Mouse (Mus musculus): Measurements from ENCODE around the gene Nmrk1. TPM values are rescaled to one million over a fixed set of nuclear protein-coding genes. Genes with fewer than 3 reads are reported as not detected.

Gene Nmrk1
- polyA plus RNA-seq, 1 experiment from 2014 or later, result 9.0 TPM

- no peak overlapping the region for H3K9ac ChIP-seq
- no peaks in the 10 kb centered on the region for H3K27me3 ChIP-seq (replicated peaks)
- H3K9me3 ChIP-seq, result no peaks in the 10 kb centered on the region
- no peaks in the 10 kb centered on the region for H3K36me3 ChIP-seq
- no peak overlapping the region for H3K4me2 ChIP-seq (replicated peaks)
- no peak overlapping the region for H3K27ac ChIP-seq
- no peak overlapping the region for H3K4me3 ChIP-seq (replicated peaks)
- ATAC-seq, result no peak
- no peaks in the 10 kb centered on the region for H3K4me1 ChIP-seq (replicated peaks)
- WGBS, result 61% methylated on average over 3 of the region's 3 CpGs
Measured at GRCm38 (mm10) chr19:18646397-18646796, 14.6 kb downstream of the Nmrk1 start.

GRCm38 (mm10) chr19:18646853-18647420, 15.2 kb downstream of the Nmrk1 start:
- Histone ChIP-seq H3K27ac (no peak overlapping the region), H3K27me3 (replicated peaks) (no peaks in the 10 kb centered on the region), H3K4me2 (replicated peaks) (no peak overlapping the region), H3K4me1 (replicated peaks) (no peaks in the 10 kb centered on the region), H3K36me3 (no peaks in the 10 kb centered on the region), H3K9me3 (no peaks in the 10 kb centered on the region), H3K4me3 (replicated peaks) (no peak overlapping the region), H3K9ac (no peak overlapping the region)
- ATAC-seq, result no peak
- WGBS, result 71% methylated on average over 5 of the region's 5 CpGs

DNA sequence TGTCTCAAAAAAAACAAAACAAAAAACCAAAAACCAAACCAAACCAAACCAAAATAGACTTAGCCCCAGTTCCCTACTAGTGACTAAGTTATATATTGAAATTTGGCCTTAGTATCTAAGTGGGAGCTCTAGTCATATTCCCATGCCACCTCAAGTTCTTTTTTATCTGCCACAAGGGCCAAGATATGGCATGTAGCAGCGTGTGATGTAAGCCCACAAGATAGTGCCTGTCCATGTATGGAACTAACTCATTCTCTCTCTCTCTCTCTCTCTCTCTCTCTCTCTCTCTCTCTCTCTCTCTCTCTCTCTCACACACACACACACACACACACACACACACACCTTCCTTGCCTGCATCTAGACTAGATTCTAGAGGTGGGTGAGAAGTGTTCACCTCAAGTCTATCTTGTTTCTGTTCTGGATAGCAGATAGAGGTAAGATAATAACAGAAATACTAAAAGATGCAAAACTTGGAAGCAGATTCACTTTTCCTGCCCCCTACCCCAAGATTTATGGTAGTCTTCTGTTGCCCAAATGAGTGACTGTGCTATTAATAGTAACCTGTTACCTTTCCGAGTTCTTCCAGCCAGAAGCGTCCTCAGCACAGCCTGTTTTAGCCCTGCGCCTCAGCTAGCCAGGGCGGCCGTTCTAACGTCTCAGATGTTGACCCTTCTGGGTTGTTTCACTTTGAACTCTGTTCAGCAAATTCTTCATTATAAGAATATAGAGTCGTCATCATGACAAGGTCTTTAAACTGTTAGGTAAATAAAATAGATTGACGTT, 16.2 kb downstream of the Nmrk1 start:
- no peak for ATAC-seq
- no peak overlapping the region for H3K4me3 ChIP-seq (replicated peaks)
- 45% methylated on average over 9 of the region's 9 CpGs for WGBS

GRCm38 (mm10) chr19:18648558-18648945, 16.8 kb downstream of the Nmrk1 start:
- no peak overlapping the region for H3K27ac ChIP-seq
- no peaks in the 10 kb centered on the region for H3K36me3 ChIP-seq
- 81% methylated on average over 6 of the region's 6 CpGs for WGBS
- H3K27me3 ChIP-seq (replicated peaks), result no peaks in the 10 kb centered on the region
- no peak overlapping the region for H3K9ac ChIP-seq
- H3K4me2 ChIP-seq (replicated peaks), result no peak overlapping the region
- no peak overlapping the region for H3K4me3 ChIP-seq (replicated peaks)
- no peaks in the 10 kb centered on the region for H3K9me3 ChIP-seq
- H3K4me1 ChIP-seq (replicated peaks), result 0 out of 2 replicates have a peak, but pooled peaks cover under 1% of the 10 kb centered on the region
- ATAC-seq, result no peak

More for the DNA sequence above, 16.2 kb downstream of the Nmrk1 start:
- Histone ChIP-seq H3K27ac (no peak overlapping the region), H3K9me3 (no peaks in the 10 kb centered on the region), H3K4me1 (replicated peaks) (no peaks in the 10 kb centered on the region), H3K36me3 (no peaks in the 10 kb centered on the region), H3K9ac (no peak overlapping the region), H3K4me2 (replicated peaks) (no peak overlapping the region), H3K27me3 (replicated peaks) (no peaks in the 10 kb centered on the region)

- no peaks in the 10 kb centered on the region for H3K36me3 ChIP-seq
- 0 out of 2 replicates have a peak, but pooled peaks cover 3% of the 10 kb centered on the region for H3K4me1 ChIP-seq (replicated peaks)
- no peaks in the 10 kb centered on the region for H3K9me3 ChIP-seq
- H3K4me2 ChIP-seq (replicated peaks), result no peak overlapping the region
- no peak for ATAC-seq
- H3K9ac ChIP-seq, result no peak overlapping the region
- 83% methylated on average over 4 of the region's 4 CpGs for WGBS
- H3K27ac ChIP-seq, result no peak overlapping the region
- H3K4me3 ChIP-seq (replicated peaks), result no peak overlapping the region
- H3K27me3 ChIP-seq (replicated peaks), result no peaks in the 10 kb centered on the region
Measured at GRCm38 (mm10) chr19:18649955-18650354, 18.2 kb downstream of the Nmrk1 start.

- H3K36me3 ChIP-seq, result no peaks in the 10 kb centered on the region
- H3K27ac ChIP-seq, result no peak overlapping the region
- no peak for ATAC-seq
- no peaks in the 10 kb centered on the region for H3K27me3 ChIP-seq (replicated peaks)
- WGBS, result 69% methylated on average over 6 of the region's 6 CpGs
- 0 out of 2 replicates have a peak, but pooled peaks cover 3% of the 10 kb centered on the region for H3K4me1 ChIP-seq (replicated peaks)
- no peak overlapping the region for H3K9ac ChIP-seq
- H3K4me2 ChIP-seq (replicated peaks), result no peak overlapping the region
- no peak overlapping the region for H3K4me3 ChIP-seq (replicated peaks)
- H3K9me3 ChIP-seq, result no peaks in the 10 kb centered on the region
Measured at GRCm38 (mm10) chr19:18650473-18650872, 18.7 kb downstream of the Nmrk1 start.

GRCm38 (mm10) chr19:18652592-18652991, 20.8 kb downstream of the Nmrk1 start:
- Histone ChIP-seq H3K4me1 (replicated peaks) (0 out of 2 replicates have a peak, but pooled peaks cover 3% of the 10 kb centered on the region), H3K27me3 (replicated peaks) (no peaks in the 10 kb centered on the region), H3K36me3 (no peaks in the 10 kb centered on the region), H3K4me3 (replicated peaks) (no peak overlapping the region), H3K9me3 (no peaks in the 10 kb centered on the region), H3K4me2 (replicated peaks) (no peak overlapping the region), H3K9ac (no peak overlapping the region), H3K27ac (no peak overlapping the region)
- 79% methylated on average over 4 of the region's 4 CpGs for WGBS
- no peak for ATAC-seq

DNA sequence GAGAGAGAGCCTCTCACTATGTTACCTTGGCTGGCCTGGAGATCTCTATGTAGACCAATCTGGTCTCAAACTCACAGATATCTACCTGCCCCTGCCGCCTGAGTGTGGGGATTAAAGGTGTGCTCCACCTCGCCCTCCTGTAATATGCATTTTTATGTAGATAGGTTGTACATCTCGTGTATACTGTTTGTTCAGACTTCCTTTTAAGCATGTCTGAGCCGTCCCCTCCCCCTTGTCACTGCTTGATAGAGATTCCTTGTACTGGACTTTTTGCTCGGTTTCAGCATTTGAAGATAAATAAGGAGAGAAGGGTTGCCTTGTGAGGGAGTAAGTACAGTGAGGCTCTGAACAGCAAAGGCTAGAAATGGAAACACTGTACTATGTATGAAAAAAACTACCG, 21.3 kb downstream of the Nmrk1 start:
- no peak overlapping the region for H3K27ac ChIP-seq
- H3K9ac ChIP-seq, result no peak overlapping the region
- 0 out of 2 replicates have a peak, but pooled peaks cover 3% of the 10 kb centered on the region for H3K4me1 ChIP-seq (replicated peaks)
- H3K9me3 ChIP-seq, result no peaks in the 10 kb centered on the region
- H3K4me2 ChIP-seq (replicated peaks), result no peak overlapping the region
- H3K4me3 ChIP-seq (replicated peaks), result no peak overlapping the region
- 73% methylated on average over 6 of the region's 6 CpGs for WGBS
- no peak for ATAC-seq
- H3K36me3 ChIP-seq, result no peaks in the 10 kb centered on the region
- no peaks in the 10 kb centered on the region for H3K27me3 ChIP-seq (replicated peaks)

- Histone ChIP-seq H3K4me1 (replicated peaks) (0 out of 2 replicates have a peak, but pooled peaks cover 3% of the 10 kb centered on the region), H3K4me3 (replicated peaks) (no peak overlapping the region), H3K27ac (no peak overlapping the region), H3K36me3 (no peaks in the 10 kb centered on the region), H3K4me2 (replicated peaks) (no peak overlapping the region), H3K27me3 (replicated peaks) (no peaks in the 10 kb centered on the region), H3K9me3 (no peaks in the 10 kb centered on the region), H3K9ac (no peak overlapping the region)
- no peak for ATAC-seq
- WGBS, result 79% methylated on average over 8 of the region's 8 CpGs
Measured at GRCm38 (mm10) chr19:18654330-18654729, 22.6 kb downstream of the Nmrk1 start.

DNA sequence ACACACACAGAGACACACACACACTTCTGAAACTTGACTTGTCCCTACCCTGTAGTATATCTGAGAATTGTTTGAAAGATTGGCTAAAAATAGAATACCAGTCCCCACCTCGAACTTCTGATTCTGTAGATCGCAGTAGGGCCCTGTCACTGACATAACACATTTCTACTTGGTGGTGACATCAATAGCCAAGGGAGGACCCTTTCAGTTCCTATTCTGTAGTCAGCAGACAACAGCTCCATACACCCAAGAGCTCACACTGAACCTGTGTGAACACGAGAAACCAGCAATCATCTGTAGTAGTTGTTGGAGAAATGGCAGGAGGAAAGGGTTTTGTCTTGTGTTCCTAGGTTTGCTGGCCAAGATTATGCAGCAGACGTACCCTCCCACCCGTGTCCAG, 23.2 kb downstream of the Nmrk1 start:
- H3K9ac ChIP-seq, result no peak overlapping the region
- no peaks in the 10 kb centered on the region for H3K9me3 ChIP-seq
- 0 out of 2 replicates have a peak, but pooled peaks cover 3% of the 10 kb centered on the region for H3K4me1 ChIP-seq (replicated peaks)
- ATAC-seq, result no peak
- no peak overlapping the region for H3K27ac ChIP-seq
- WGBS, result 58% methylated on average over 5 of the region's 5 CpGs
- H3K36me3 ChIP-seq, result no peaks in the 10 kb centered on the region
- no peak overlapping the region for H3K4me2 ChIP-seq (replicated peaks)
- no peak overlapping the region for H3K4me3 ChIP-seq (replicated peaks)
- H3K27me3 ChIP-seq (replicated peaks), result no peaks in the 10 kb centered on the region

DNA sequence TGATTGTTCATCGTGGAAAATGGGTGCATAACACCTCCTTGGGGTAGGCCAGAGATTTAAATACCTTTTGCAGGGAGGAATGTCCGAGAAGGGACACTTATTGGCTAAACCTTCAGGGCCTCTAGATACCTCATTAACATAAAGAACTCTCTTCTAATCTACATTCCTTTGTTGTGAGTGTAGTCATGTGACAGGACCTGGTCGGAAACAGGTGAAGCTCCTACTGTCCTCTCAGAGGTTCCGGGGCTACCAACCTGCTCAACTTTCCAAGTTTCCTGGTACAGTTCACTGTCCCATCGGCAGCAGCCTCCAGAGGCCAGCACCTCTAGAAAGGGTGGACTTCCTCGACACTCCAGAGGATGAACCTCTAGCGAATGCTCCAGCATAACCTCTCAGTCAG, 24.2 kb downstream of the Nmrk1 start:
- no peaks in the 10 kb centered on the region for H3K27me3 ChIP-seq (replicated peaks)
- H3K4me3 ChIP-seq (replicated peaks), result no peak overlapping the region
- H3K36me3 ChIP-seq, result no peaks in the 10 kb centered on the region
- no peak overlapping the region for H3K9ac ChIP-seq
- no peak overlapping the region for H3K27ac ChIP-seq
- H3K4me2 ChIP-seq (replicated peaks), result no peak overlapping the region
- 77% methylated on average over 7 of the region's 7 CpGs for WGBS
- no peak for ATAC-seq
- no peaks in the 10 kb centered on the region for H3K9me3 ChIP-seq
- H3K4me1 ChIP-seq (replicated peaks), result 0 out of 2 replicates have a peak, but pooled peaks cover 3% of the 10 kb centered on the region

DNA sequence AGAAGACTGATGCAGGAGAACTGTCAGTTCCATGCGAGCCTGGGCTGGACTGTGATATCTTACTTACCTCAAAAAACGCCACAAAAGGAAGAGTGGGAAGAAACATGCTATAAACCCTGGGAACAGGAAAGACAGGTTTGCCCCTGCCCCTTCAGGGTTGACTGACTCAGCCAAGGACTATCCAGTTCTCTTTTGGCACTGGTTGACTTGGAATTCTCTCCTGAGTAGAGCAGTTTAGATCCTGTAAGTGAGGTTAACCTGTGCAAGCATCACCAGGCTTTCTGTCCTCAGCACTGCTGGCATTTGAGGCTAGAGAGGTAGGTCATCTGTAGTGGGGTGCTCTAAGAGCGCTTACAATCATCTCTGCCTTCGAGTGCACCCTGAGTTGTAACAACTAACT, 26.7 kb downstream of the Nmrk1 start:
- 66% methylated on average over 4 of the region's 4 CpGs for WGBS
- H3K36me3 ChIP-seq, result no peaks in the 10 kb centered on the region
- no peak overlapping the region for H3K4me3 ChIP-seq (replicated peaks)
- H3K4me1 ChIP-seq (replicated peaks), result 0 out of 2 replicates have a peak, but pooled peaks cover 3% of the 10 kb centered on the region
- ATAC-seq, result peak; percentile 56; the same call in 1 of the 2 replicates
- no peaks in the 10 kb centered on the region for H3K9me3 ChIP-seq
- H3K9ac ChIP-seq, result no peak overlapping the region
- no peaks in the 10 kb centered on the region for H3K27me3 ChIP-seq (replicated peaks)
- no peak overlapping the region for H3K4me2 ChIP-seq (replicated peaks)
- no peak overlapping the region for H3K27ac ChIP-seq

- no peak for ATAC-seq
- H3K9ac ChIP-seq, result no peak overlapping the region
- H3K4me3 ChIP-seq (replicated peaks), result no peak overlapping the region
- no CpG with 5 or more reads among the region's 1 CpGs for WGBS
- H3K9me3 ChIP-seq, result no peaks in the 10 kb centered on the region
- no peak overlapping the region for H3K27ac ChIP-seq
- no peaks in the 10 kb centered on the region for H3K4me1 ChIP-seq (replicated peaks)
- no peaks in the 10 kb centered on the region for H3K27me3 ChIP-seq (replicated peaks)
- H3K36me3 ChIP-seq, result no peaks in the 10 kb centered on the region
- no peak overlapping the region for H3K4me2 ChIP-seq (replicated peaks)
Measured at GRCm38 (mm10) chr19:18659349-18659748, 27.6 kb downstream of the Nmrk1 start.
